Mouse (Mus musculus): Measurements from ENCODE around the gene Fbxo22. TPM values are rescaled to one million over a fixed set of nuclear protein-coding genes. Genes with fewer than 3 reads are reported as not detected.
"Not testable (repeated sequence)": the region's sequence is repeated elsewhere in the genome, so short reads cannot be mapped to it uniquely, and the experiment has no call there.

Fbxo22 gene
- total RNA-seq, 2 experiments from 2014 or later = 32.6 to 34.8 TPM

GRCm38 (mm10) chr9:55236235-55237165, 27.8 kb downstream of the Fbxo22 start:
- DNase-seq (ENCODE audit: low spot score in 2 of 2) = no peak

- DNase-seq (ENCODE audit: low spot score in 2 of 2) = no peak
Measured at GRCm38 (mm10) chr9:55240852-55241251, 32.1 kb downstream of the Fbxo22 start.

- no peak for DNase-seq (ENCODE audit: low spot score in 2 of 2)
Measured at GRCm38 (mm10) chr9:55241863-55242685, 33.3 kb downstream of the Fbxo22 start.

DNA sequence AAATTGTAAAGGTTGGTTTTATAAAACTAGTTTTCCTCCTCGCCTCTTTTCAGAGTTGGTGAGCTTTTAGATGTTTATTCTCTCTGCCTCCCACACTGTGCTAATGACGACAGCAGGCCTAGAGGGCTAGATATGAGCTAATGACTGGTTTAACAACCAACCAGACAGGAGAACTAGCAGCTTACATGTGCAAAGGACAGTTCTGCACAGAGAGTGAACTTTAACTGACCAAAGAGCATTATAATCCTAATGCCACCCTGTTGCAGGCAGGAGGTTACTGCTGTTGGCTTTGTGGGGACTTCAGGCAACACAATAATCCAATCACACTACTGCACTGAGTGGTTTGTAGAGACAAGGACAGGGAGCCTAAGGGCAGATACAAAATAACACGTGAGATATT, 34.6 kb downstream of the Fbxo22 start:
- no peak for DNase-seq (ENCODE audit: low spot score in 2 of 2)

DNA sequence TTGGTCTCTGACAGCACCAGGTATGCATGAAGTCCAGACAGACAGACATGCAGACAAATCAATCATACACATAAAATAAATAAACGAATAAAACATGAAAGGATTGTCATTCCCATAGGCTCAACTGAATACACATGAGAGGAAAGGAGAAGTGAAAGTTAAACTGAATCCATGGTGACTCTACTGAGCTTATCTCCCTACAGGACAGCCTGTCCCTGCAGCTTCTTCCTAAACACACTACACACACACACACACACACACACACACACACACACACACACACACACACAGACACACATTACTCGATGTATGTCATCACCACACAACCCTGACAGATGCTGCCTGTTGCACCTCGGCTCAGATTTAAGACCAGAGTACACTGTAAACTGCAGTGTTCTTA, 35.4 kb downstream of the Fbxo22 start:
- no peak for DNase-seq (ENCODE audit: low spot score in 2 of 2)

- not testable (repeated sequence) for DNase-seq (ENCODE audit: low spot score in 2 of 2)
Measured at GRCm38 (mm10) chr9:55245057-55245750, 36.5 kb downstream of the Fbxo22 start.

DNA sequence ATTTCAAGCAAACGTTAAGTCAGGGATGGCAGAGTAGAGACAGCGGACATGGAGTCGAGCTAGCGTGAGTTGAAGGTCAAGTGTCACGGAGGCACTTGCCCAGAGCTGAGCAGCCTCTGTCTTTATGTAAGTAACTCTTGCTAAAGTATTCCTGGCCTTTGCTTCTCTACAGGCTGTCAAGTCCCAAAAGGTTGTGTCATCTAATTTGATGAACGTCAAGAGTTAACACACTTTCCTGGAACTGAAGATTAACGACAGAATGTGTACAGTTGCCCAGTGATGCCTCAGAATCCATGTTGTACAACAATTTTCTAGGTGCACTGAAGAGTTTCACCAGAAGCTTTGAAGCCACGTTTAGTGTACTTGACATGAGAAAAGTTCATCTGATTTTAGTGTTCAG, 37.7 kb downstream of the Fbxo22 start:
- no peak for DNase-seq (ENCODE audit: low spot score in 2 of 2)

DNA sequence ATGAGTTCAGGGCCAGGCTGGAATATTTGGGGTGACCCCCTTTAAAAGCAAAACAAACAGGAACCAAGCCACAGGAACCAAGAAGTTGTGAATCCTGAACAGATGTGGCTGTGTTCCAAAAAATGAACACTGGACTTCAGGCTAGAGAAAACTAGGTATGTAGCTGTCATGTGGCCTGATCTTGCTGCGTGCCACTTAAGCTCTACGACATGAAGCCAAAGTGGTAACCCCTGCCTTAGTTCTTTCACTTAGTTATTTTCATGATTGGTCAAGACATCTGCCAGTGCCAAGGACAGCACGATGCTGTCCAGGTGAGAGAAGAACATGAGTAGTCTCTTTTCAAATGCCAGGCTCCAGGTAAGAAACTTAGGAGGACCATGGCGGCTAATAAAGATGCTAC, 38.2 kb downstream of the Fbxo22 start:
- no peak for DNase-seq (ENCODE audit: low spot score in 2 of 2)

GRCm38 (mm10) chr9:55248465-55248864, 39.7 kb downstream of the Fbxo22 start:
- no peak for DNase-seq (ENCODE audit: low spot score in 2 of 2)

DNA sequence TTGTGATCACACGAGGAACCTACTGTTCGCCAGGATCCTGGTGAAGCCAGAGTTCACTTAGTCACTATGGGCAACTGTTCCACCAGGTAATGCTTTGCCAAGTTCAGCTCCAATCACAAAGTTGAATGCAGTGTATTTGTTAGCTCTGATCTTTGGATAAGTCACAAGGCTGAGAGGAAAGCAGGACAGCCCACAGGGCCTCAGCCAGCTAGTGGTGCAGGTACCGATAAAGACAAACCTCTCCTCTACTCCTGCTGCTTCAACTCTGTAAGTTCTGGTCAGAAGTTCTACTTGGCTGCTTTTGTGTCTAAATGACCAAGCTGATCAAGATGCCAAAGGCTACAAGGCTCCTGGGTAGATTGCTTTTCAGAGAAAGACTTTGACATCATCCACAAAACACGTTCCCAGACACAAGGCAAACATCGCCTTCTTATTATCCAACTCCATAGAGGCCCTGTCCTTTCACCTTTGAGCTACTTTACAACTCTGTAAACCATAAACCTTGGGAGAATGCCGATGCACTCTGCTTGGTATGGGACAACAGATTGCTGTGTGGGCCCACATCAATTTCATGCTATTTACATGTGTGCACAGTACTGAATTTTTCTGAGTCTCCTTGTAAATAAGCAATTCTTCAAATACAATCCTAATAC, 42.0 kb downstream of the Fbxo22 start:
- no peak for DNase-seq (ENCODE audit: low spot score in 2 of 2)

DNA sequence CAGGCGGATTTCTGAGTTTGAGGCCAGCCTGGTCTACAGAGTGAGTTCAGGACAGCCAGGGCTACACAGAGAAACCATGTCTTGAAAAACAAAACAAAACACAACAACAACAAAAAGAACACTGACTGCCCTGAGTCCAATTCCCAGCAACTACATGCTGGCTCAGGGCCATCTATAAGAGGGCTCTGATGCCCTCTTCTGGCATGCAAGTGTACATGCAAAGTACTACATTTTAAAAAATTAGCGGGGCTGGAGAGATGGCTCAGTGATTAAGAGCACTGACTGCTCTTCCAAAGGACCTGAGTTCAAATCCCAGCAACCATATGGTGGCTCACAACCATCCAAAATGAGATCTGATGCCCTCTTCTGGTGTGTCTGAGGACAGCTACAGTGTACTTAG, 43.4 kb downstream of the Fbxo22 start:
- DNase-seq (ENCODE audit: low spot score in 2 of 2) = not testable (repeated sequence)

DNA sequence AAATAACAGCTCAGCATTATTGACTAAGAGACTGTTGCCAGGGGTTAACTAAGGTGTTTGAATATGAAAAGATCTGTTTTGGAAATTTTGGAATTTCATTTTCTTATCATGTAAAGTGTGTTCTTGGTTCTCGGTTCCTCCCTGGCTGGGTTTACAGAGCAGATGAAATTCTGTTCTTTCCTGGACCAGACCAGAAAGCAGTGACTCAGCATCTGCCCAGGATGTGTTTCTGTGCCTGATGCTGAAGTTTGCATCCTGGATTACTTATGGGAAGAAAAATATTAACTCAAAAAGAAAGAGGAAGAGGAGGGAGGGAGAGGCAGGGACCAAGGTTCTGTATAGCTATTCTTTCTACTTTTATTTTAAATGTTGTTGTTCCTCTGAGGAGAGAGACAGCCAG, 45.1 kb downstream of the Fbxo22 start:
- DNase-seq (ENCODE audit: low spot score in 2 of 2) = no peak

DNA sequence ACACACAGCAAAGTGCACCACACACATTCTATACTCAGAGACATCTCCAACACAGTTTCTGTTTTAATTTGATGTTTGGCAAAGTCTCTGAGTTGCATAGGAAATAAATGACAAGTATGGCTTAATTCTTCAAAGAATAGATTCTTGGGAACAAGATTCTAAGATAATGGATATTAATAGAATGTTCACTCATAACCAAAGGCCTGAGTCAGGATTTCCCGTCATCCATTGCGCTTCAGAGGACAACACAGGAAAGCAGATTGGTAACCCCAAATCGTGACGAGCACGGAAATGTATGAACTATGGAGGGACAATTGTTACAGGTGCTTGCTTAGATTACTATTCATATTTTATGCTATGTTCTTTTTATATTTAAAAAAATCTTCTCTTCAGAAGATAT, 46.3 kb downstream of the Fbxo22 start:
- no peak for DNase-seq (ENCODE audit: low spot score in 2 of 2)

GRCm38 (mm10) chr9:55255604-55256003, 46.9 kb downstream of the Fbxo22 start:
- no peak for DNase-seq (ENCODE audit: low spot score in 2 of 2)

GRCm38 (mm10) chr9:55257105-55257504, 48.4 kb downstream of the Fbxo22 start:
- no peak for DNase-seq (ENCODE audit: low spot score in 2 of 2)

GRCm38 (mm10) chr9:55259741-55260140, 51.0 kb downstream of the Fbxo22 start:
- no peak for DNase-seq (ENCODE audit: low spot score in 2 of 2)

- no peak for DNase-seq (ENCODE audit: low spot score in 2 of 2)
Measured at GRCm38 (mm10) chr9:55264356-55265302, 55.9 kb downstream of the Fbxo22 start.

DNA sequence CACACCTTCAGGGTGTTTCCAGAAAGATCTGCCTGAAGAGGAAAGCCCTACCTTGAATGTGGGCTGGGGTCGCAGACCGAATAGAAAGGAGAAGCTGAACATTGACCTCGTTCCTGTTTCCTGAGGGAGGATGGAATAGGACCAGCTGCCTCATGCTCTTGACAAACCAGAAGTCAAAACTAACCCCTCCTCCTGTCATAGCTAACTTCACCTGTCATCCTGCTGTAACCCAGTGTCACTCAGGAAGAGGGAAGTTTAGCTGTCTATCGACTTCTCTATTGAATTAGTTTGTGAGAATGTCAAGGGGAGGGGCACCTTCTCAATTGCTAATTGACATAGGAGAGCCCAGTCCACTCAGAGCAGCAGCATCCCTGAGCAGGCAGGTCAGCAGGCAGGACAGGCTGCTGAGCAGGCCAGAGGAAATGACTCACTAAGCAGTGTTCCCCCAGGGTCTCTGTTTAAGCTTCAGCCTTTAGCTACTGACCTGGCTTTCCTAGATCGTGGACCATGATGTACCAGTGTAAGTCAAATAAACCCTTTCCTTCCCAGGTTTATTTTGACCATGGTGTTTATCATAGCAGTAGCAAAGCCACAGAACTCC, 63.3 kb downstream of the Fbxo22 start:
- DNase-seq (ENCODE audit: low spot score in 2 of 2) = no peak

DNA sequence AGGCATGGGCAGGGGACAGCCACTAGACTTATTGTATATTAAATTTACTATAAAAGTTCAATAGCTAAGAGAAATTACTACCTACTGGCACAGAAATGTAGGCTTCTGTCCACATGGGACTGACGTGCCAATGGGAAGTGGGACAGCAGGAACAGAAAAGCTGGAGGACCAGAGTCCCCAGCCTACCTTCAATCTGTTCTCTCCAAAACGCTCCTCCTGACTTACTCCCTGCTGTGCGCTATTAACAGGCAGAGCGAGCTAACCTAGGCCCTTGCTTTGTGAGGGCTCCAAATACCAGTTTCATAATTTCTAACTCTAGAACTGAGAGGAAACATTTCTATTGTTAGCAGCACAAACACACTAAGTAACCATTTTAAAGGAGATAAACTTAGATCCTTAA, 65.2 kb downstream of the Fbxo22 start:
- no peak for DNase-seq (ENCODE audit: low spot score in 2 of 2)

Data from adrenal gland, postnatal 4 days (tissue).